Mouse (Mus musculus) T-helper 17 cell (primary cell): ENCODE data around the gene Lhfpl3.

ENCODE experiments used
- in situ Hi-C, 2 experiments: fragments of 300-600 bp; cut with MboI, MseI; formaldehyde crosslinking; loops; 1 replicate in 1 of 2; 2 replicates in 1 of 2; pipeline ENCODE4 v1.15.1; 2025; ENCODE audit warnings: high pct_unique_total_duplicates in 2 of 2

The Lhfpl3 gene

DNA sequence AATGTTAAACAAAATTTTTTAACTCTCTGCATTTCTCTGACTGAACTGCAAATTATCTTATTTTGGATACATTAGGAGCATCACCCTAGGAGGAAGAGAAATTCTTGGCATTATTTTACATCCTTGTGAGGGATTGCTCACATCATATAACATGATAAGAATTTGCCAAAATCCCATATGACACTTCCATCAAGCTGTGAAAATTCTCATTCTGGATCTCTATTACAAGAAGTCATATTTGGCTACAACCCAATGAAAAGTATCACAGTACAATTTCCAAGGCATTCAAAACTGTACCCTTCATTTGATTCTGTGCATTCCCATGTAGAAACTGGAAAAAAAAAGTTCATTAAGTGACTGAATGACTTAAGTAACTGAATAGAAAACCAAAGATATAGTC, 180.3 kb downstream of the Lhfpl3 start:
- in situ Hi-C loops: no loop called here

DNA sequence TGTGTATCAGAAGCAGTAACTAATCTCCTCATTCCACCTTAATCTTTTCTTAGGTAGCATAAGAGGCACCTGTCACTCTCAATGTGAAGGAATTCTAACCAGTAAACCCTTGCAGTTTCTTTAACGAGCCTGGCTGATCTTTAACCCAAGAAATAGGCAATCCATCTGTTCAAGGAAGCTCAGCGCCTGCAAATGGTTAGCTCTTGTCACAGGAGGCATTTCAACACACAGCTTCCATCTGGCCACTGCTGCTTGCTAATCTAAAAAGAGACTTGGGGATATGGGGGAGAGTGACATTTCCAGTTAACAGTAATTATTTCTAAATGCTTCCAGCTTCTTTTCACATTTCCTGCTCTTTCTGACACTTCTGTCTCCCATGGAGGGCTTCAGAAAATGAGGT, 182.9 kb downstream of the Lhfpl3 start:
- in situ Hi-C loops: no loop called here

DNA sequence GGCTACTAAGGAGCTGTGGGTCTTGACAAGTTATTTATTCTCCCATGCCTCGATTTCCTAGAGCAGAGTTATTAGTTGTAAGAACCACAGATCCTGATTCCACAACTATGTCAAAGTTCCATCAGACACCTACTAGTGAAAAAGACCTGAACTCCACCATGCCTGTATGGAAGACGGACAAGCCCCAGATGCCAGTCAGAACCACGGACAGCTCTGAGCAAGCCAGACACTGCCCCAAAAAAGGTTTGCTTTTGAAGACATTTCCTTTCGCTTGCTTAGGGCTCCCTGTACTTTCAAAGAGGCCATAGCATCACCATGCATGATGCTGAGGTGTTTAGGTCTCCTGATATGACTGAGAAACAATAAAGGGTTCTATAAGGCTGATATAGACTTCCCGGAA, 197.4 kb downstream of the Lhfpl3 start:
- in situ Hi-C loops: no loop called here

DNA sequence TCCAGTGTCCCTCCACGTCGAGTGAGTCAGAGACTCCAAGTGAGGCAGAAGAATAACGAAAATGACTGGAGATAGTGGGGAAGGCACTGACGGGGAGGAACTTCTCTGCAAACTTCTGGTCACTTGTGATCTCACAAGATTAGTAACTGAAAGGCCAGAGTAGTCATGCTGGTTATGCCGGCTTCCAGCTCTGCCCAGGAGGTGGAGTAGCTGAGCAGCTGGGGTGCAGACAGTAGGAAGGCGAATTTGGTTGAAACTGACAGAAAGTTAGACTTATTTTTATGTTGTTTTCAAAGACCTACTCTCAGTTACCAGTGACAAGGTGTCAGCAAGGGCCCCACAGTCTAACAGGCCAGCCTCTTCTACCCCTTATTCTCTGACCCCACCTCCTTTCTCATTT, 217.4 kb downstream of the Lhfpl3 start:
- in situ Hi-C loops: no loop called here

DNA sequence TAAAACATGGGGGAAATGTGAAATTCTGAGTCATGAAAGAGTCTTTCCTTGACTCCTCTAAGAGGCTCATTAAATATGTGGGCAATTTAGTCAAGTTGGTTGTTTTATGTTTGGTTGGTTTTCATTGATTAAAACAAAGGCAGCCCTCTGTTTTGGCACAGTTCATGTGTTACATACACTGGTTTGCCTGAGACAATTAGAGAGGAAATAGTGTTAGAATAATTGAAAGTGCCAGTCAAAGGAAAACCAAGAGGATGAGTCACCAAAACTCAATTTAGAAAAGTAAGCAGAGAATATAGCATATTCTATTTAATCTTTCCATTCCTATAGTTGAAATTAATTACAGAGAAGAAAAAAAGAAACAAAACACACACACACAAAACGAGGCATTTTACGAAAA, 240.9 kb downstream of the Lhfpl3 start:
- in situ Hi-C loops: no loop called here

DNA sequence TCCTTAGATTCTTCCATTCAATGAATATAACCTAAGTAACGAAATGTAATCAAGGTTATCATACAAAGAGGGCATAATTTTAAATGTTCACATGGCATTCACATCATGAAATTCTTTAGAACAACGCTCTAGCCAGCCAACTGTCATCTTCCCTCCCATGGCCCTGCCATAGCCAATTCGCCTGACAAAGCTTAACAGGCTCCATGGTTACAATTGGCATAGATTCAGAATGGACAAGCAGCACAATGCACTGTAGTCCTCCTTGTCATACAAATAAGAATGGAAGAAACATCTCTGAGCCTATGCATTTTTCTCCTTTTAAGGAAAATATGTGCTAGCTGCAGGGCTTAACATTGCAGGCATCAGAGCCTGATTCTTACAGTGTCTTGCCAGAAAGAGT, 254.0 kb downstream of the Lhfpl3 start:
- in situ Hi-C loops: no loop called here

DNA sequence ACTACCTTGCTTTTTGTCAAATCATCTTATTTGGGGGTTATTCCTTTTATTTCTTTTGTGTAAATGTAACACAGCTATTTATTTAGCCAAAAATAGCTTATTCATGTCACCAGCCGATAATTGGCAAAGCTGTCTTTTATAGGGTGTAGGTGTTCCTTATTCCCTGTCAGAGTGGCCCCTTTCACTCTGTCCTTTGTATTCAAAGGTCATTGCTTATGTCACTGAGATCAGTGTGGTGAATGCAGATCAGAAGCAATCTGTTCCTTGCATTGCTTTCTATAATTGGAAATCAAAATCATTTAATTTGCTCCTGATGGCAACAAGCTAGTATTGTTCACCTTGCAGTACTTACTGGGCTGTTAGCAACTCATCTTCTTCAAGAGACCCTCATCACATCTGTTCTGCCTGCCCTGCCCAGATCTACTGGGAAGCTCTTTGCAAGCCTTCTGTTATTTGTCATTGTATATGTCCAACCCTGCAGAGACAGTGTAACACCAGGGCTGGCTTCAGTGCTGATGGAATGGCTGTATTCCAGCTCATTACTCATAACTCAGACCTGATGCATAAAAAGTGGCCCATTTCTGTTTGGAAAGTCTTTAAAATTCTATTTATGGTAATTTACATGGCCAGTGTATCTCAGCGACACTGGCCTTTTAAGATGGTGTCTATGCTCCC, 257.4 kb downstream of the Lhfpl3 start:
- in situ Hi-C loops: no loop called here

DNA sequence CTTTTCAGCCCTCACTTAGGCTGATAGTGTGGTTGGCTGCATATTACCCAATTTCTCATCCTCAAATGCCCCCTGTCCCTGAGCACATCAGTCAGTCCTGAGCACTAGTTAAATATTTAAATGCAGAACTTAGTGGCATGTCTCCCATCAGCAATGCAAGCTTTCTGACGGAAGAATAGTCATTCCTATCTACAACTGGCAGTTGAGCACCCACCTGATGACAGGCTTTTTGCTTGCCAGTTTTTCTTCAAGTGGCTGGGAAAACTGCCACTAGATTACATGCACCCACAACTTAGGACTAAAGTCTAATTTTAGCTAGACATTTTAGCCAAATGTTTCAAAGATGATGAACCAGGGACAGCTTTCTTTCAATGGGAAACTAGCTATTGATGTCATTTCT, 260.3 kb downstream of the Lhfpl3 start:
- in situ Hi-C loops: no loop called here

DNA sequence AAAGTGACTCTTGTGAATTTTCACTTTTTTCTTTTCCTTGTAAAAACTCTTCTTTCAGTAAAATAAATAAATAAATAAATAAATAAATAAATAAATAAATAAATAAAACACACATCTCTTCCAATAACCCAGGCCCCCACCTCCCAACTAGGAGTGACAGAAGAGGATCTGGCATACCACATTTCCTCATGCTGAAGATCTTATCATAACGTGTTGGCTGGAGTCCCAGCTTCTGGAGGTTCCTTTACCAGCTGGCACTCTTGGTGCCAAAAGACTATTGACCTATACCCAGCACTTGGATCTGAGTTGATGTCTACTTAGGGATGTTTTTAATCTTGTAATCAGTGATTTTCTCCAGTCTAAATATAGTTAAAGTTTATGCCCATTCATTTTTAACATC, 264.6 kb downstream of the Lhfpl3 start:
- in situ Hi-C loops: no loop called here

DNA sequence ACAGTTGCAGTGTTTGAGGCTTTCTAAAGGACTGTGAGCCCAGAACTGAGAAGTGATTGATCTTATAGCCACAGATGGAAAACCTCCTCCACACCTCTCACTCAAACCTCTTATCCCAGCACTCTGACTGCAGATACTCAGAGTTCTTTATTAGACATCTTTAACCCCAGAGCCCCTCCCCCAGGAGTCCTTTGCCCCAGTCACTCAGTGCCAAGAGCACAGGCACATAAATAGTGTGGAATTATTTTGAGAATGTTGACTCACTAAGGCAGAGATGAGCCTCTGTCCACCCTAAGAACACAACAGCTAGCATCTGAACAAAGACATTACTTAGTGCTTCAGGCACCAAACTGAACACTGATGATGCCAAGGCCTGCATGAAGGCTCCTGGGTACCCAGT, 268.1 kb downstream of the Lhfpl3 start:
- in situ Hi-C loops: no loop called here

DNA sequence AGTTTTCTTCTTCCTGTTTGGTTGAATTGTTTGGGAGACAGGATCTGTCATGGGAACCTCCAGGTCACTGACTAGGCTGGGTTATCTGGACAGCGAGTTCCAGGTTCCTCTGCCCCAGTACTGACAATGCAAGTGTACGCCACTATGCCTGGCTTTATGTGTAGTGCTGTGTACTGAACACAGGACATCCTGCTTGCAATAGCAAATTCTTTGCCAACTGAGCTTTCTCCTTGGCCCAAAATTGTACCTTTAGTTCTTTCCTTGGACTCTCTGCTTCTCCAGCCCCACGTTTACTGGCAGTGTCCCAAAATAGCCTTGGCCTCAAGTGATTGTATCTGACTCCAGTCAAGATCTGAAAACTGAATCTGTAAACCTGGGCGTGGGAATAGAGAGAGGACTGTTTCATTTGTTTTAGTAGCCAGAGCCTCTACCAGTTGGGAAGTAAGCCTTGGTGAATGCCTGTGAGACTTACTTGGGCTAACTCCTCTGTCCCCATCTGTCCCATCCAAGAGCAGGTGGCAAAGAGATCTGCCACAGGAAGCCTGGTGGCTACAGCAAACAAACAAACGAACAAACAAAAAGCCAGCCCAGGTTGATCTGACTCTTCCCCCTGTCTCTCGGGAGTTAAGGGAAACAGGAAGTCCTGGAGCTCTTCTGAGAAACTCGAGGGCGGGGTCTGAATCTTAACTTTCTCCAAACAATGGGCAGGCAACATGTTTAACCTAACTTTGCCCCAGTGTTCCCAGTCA, 269.9 kb downstream of the Lhfpl3 start:
- in situ Hi-C loops: no loop called here

DNA sequence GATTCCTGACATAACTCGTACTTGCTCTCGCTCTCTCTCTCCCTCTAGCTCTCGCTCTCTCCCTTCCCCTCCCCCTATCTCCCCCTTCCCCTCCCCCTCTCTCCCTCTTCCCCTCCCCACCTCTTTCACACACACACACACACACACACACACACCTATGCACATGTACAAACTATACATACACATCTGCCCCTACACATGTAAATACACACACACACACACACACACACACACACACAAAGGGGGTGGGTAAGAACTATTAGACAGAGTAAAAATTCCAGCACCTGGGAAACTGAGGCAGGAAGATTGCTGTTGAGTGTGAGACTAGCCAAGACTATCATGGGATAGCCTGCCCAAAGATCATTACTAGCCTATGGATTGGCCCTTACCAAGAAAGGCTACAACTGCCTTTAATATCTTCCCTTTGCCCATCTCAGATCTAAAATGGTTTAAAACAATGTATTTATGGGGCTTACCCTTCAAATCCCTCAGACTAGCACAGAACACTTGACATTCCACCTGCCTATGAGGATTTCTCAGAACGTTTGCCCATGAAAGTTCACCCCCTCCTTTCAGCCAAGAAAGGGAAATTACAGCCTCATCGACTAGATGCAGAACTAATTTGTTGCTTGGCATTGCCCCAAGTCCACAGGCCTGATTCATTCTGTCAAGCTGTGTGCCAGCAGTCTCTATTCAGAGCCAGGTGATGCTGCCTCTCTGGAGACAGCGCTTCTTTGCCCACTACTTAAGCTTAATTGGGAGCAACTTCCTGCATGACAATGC, 289.3 kb downstream of the Lhfpl3 start:
- in situ Hi-C loops: no loop called here

DNA sequence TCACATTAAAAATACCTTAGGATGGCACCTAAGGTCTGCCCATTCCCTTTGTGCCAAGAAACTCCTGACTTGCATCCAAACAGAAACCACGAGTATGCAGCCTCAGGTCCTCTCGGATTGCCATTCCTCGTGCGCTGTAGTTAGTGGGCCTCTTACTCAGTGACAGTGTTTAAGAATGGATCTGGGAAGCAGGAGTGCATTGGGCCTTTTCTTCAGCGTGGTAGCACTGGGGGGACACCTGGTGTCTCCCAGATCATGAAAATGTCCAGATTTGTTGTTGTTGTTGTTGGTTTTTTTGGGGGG, 289.8 kb downstream of the Lhfpl3 start:
- in situ Hi-C loops: no loop called here

DNA sequence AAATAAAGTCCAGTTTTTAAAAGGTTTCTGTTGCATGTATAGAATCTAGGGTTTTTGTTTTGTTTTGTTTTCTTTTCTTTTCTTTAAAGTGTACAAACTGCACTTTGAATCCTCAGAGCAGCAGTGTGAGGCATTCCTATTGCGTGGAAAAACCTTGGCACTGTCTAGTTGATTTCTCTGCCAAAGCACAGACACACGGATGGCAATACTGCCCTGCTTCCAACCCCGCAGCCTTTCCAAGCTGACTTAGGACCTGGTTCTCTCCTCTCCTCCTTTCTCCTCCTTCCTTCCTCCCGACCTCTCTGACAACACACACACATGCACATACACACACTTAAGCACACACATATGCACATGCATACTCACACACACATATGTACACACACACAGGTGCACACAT, 294.6 kb downstream of the Lhfpl3 start:
- in situ Hi-C loops: no loop called here

DNA sequence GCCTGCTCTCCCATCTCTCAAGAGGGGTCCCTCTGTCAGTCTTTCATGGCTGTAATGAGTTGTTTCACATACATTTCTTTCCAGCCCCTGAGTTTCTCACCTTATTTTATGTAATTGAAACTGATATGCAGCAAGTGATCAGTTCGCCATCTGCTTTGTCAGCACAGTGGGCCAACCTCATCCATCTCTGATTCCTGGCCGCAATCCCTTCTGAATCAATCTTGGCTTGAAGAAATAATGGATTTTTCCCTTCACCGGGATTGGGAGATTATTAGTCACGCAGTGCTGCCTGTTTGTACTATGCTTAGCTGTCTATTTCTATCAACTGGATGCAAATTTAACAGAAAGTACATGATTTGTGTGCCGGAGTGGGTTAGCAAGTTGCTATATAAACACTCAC, 297.0 kb downstream of the Lhfpl3 start:
- in situ Hi-C loops: no loop called here

DNA sequence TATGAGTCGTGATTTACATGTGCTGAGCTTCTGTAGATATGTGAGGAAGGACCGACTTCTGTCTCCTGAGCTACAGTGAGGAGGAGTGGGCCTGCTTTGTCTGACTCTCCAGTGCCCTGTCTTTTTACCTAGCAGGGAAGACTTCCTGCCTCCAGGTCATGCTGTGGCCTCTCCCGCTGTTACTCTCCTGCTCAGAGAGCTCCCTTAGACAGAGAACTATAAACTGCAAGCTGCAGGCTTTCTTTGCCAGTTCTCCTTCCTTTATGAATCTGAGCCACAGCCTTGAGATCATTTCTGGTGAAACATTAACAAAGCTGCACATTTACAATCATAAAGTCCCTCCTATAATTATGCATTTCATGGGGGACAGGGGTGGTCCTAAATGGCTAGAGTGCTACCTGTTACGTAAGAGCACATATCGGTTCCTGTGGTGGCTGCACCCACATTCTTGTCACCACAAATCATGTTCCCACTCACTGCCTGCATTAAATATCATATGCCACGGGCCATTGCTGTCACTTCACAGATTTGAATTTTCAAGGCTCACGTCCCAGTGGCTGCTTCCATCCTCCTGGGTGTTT, 303.3 kb downstream of the Lhfpl3 start:
- in situ Hi-C loops: no loop called here

DNA sequence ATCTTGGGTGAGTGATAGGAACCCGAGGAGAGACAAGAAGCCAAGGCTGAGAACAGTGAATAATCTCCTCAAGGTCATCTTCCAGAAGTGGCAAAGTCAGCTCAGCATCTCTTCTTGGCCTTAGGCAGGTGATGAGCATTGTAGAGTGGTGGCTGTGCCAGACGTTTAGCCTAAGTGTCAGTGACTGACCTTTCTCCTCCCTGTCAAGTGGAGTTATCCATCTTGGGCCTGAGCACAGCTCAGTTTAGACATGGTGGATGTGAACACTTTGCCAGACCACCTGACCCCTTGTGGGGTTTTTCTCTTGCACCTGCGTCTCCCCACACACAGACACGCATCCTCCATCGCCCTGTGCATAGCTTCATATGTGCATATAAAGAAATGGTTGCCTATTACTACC, 305.6 kb downstream of the Lhfpl3 start:
- in situ Hi-C loops: no loop called here

DNA sequence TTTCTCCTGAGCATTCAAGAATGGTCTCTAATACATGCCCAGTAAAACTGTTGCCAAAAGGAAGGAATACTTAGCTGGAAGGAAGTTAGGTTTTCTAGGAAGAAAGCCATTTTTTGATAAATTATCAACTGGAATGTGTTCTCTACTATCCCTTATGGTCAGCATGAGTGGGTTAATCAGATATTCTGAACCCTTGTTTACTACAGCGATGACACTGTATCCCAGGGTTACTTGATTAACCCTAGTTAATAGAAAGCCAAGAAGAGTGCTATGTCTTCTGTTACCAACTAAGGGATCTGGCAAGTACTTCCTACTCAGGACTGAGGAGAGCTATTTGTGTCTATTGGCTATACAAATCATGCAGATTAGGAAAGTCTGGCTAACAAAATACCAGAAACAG, 349.0 kb downstream of the Lhfpl3 start:
- in situ Hi-C loops: no loop called here

DNA sequence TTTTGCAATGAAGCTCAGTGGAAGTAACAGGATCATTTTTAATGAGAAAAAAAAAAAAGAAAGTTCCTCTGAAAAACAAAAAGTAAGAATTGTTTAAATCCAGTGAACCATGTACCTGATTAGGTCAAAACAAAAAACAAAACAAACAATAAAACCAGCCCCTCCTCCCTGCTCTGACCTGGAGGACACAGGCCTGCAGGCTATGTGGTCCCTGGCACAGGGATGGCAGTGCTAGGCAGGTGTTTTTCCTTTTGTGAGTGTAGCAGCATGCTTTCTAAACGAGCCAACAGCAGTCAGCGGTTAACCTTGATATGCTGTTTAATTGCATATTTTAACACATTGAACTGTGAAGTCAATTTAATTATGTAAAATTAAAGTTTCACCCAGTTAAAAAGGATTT, 360.7 kb downstream of the Lhfpl3 start:
- in situ Hi-C loops: no loop called here

DNA sequence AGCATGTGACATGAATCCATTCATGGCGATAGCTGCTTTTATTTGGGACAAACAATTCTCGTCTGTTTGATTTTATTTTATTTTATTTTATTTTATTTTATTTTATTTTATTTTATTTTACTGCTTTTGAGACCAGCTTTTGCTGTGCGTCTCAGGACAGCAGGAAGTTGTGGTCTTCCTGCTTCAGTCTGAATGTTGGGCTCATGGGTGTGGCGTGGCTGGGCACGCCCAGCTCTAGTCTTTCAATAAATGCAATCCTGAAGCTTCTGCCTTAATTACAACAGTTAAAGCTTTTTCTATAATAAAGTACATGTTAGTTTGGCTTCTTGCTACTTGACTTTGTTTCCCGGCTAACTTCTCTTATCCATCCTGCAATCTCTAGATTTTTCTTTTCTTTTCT, 365.4 kb downstream of the Lhfpl3 start:
- in situ Hi-C loops: no loop called here

DNA sequence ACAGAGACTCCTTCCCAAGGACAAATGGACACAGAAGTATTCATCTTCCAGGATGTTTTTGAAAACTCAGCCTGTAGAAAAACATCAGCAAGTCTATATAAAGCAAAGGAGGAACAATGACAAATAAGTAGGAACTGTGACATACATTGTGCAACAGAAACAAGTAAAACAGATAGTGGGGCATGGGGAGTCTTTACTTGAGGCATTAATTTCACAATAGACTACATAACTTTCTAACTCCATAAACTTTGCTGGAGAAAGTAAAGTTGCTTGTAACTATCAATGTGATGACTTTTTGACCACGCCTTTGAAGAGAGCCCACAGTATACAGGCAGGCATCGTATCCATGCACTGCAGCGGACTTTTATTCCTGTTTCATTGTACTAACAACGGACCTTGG, 368.4 kb downstream of the Lhfpl3 start:
- in situ Hi-C loops: no loop called here

DNA sequence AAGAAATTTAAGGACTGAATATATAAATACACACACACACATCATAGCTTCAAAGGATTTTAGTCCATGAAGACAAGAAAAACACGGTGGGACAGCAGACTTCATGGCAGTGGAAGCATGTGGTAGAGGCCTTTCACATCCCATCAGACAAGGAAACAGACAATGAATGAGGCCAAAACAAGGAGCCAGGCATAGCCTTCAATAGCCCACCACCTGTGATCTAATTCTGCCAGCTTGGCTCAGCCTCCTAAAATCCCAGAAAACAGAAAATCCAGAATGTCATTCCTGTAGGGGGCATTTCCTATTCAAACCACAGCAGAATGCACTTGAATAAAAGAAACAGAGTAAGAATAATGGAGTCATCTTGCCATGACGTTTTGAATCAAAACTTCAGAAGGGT, 381.0 kb downstream of the Lhfpl3 start:
- in situ Hi-C loops: no loop called here
